Mouse (Mus musculus): ENCODE measurements around the gene Trat1.

GRCm38 (mm10) chr16:48788704-48789185 lies 16.9 kb upstream of the Trat1 start:
- TF ChIP-seq POLR2A (IDR thresholded peaks at IDR 0.05; ENCODE audit: low read depth, low read length) (no peak), CTCF (IDR thresholded peaks at IDR 0.05; ENCODE audit: borderline replicate concordance, insufficient read depth, low read length) (no peak)
